ENCODE assay signal across 2 mouse cellular contexts in genomic region chr15:98155272-98155671, GRCm38 (mm10).
TF ChIP-seq lines count a peak whose summit lies in the region.

No protein-coding gene starts in this region.

TF ChIP-seq in CH12.LX, 34 proteins besides CTCF, POLR2A, EP300 and RAD21:
- TF ChIP-seq ZKSCAN1 (IDR thresholded peaks at IDR 0.05; ENCODE audit: borderline replicate concordance, low read depth, low read length) (peak; percentile 83), MYC (IDR thresholded peaks at IDR 0.05; ENCODE audit: low read depth, low read length) (no peak), SMC3 (IDR thresholded peaks at IDR 0.05; ENCODE audit: low read depth, low read length) (no peak), TBP (conservative IDR thresholded peaks at IDR 0.05; ENCODE audit: low read depth, low read length) (no peak), TCF12 (IDR thresholded peaks at IDR 0.05; ENCODE audit: low read depth, low read length) (no peak), ZNF384 (IDR thresholded peaks at IDR 0.05; ENCODE audit: low read depth, low read length) (no peak), CHD1 (IDR thresholded peaks at IDR 0.05; ENCODE audit: low read depth, low read length) (no peak), ZC3H11A (IDR thresholded peaks at IDR 0.05; ENCODE audit: low read depth, low read length) (no peak), BHLHE40 (IDR thresholded peaks at IDR 0.05; ENCODE audit: low read depth, low read length) (no peak)

TF ChIP-seq in MEL, 35 proteins besides CTCF, POLR2A, EP300 and RAD21:
- TF ChIP-seq ETS1 (IDR thresholded peaks at IDR 0.05; ENCODE audit: low read depth, low read length) (no peak), BHLHE40 (IDR thresholded peaks at IDR 0.05; ENCODE audit: borderline replicate concordance, low read depth, low read length) (no peak), ZKSCAN1 (IDR thresholded peaks at IDR 0.05; ENCODE audit: low read depth, low read length) (peak; percentile 55; the same call in 1 of the 2 replicates)
